Mouse (Mus musculus) skeletal muscle tissue, postnatal 0 days (tissue): ENCODE measurements around the gene Mup20. TPM values are rescaled to one million over a fixed set of nuclear protein-coding genes. Genes with fewer than 3 reads are reported as not detected.

Source experiments
- polyA plus RNA-seq: library from polyadenylated mRNA; unstranded; fragments of >200 nt; fragmentation: Nextera tagmentation; extraction: Ambion mirVana; gene quantifications from 2 replicates; pipeline ENCODE4 v1.2.1, GENCODE M21; 2015

Mup20 gene
- polyA plus RNA-seq, result not detected in 2 replicates

DNA sequence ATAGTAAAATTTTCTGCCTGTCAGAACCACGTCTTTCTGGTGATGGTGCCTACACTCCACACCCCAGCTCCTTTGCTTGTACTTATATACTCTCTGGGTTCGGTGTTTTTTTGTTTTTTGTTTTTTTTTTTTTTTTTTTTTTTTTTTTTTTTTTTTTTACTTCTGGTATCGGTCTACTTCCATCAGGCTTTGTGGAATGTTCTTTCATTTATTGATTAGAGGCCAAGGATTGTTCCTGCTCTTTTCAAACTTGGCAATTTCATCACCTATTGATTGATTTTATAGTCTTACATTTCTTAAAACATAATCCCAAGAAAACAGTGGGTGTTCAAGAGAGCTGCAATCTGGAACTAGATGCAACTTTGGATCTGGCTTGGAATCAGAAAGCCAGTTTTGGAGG lies at the start of gene Mup20:
Gene Mup20, minus strand, starts transcription at position 101 of the 400 bp plus-strand sequence.

GRCm38 (mm10) chr4:62087241-62087640 lies 33.3 kb upstream of the Mup20 start, which contains the start of gene Mup3:
Mup3 (minus strand) TSS chr4:62087342.

Other genes starting within 250 kb of the Mup20 start
- not detected in 2 replicates for gene Mup5, start 218.9 kb downstream of the Mup20 start, polyA plus RNA-seq
- not detected in 2 replicates for gene Mup3, start 33.2 kb upstream of the Mup20 start, polyA plus RNA-seq
- not detected in 2 replicates for gene Mup21, start 96.7 kb upstream of the Mup20 start, polyA plus RNA-seq
- gene Zfp37, start 176.9 kb upstream of the Mup20 start, polyA plus RNA-seq, result 2.9 and 3.2 TPM in 2 replicates
- 16.9 and 20.4 TPM in 2 replicates for gene Slc31a2, start 208.4 kb upstream of the Mup20 start, polyA plus RNA-seq